Mouse (Mus musculus): ENCODE measurements around the gene Ssx2ip. TPM values are rescaled to one million over a fixed set of nuclear protein-coding genes. Genes with fewer than 3 reads are reported as not detected.

Gene Ssx2ip
- total RNA-seq, 2 experiments from 2014 or later, result 25.2 to 28.8 TPM

DNA sequence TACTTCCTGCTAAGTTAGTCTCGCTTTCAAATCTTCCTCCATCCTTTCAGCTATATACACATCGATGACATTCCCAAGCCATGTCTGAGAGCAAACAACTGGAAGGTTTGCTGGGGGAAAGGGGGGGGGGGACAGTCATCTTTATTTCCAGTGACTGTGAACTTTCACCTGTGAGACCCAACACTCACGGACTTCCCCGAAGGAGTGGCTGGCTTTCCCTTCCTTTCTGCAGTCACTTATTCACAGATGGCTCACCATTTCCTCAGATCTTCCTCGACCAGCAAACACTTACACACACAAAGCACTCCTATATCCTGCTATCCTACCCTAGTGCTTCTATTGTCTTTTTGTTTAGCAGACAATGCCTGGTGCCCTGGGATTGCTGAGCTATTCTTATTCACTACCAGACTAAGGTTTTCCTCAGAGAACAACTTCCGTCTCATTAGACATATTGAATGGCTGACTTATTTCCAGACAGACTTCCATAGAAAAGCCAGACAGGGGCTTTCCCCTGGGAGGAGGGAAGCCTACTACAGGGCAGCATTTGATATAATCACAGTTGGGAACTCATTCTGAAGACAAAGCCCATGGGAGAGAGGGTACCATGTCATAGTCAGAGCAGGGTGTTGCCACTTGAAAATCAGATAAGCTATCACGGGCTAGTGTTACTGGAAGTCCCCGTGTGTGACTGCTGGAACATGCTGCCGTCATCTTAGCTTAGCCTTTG, 24.5 kb upstream of the Ssx2ip start:
- H3K27ac ChIP-seq, result no peak overlapping the region
- no peak for TF ChIP-seq CTCF (IDR thresholded peaks at IDR 0.05)
- intact Hi-C loops (cut with DNase I), result no loop called here
- DNase-seq, result no peak
- no peak overlapping the region for H3K4me3 ChIP-seq

DNA sequence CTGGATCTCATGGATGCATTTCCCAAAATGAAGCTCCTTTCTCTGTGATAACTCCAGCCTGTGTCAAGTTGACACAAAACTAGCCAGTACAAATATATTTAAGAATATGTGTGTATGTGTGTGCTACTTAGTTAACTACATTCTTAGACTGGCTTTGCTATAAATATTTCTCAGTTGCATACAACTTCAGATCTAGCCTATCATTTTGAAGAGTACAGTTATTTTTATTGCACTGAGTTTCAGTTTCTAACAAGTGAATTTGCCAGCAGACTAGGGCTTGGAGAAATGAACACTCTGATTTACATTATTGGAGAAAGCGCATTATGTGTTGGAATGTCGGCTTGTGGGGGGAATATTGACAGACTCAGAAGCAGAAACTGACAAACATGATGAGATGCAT, 23.6 kb upstream of the Ssx2ip start:
- intact Hi-C loops (cut with DNase I), result no loop called here
- no peak overlapping the region for H3K27ac ChIP-seq
- DNase-seq, result no peak
- no peak overlapping the region for H3K4me3 ChIP-seq
- TF ChIP-seq CTCF (IDR thresholded peaks at IDR 0.05), result no peak

DNA sequence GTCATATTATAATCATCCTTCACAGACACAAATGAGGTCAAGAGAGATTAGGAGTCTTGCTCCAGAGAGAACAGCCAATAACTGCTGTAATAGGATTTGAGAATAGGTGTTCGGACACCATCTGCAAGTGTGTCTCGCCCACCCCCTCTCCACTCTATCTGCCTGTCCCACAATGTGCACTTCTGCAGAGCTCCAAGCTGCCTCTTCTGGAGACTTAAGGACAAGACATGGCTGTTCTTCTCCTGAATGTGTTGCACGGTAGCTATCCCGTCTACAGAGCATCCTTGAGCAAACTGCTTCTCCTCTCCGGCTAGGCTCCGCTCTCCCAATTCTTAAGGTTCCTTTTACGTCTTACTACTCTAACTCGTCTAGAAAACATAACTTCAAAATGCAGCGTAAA, 23.0 kb upstream of the Ssx2ip start:
- intact Hi-C loops (cut with DNase I), result no loop called here
- TF ChIP-seq CTCF (IDR thresholded peaks at IDR 0.05), result no peak
- DNase-seq, result no peak
- H3K27ac ChIP-seq, result no peak overlapping the region
- no peak overlapping the region for H3K4me3 ChIP-seq

DNA sequence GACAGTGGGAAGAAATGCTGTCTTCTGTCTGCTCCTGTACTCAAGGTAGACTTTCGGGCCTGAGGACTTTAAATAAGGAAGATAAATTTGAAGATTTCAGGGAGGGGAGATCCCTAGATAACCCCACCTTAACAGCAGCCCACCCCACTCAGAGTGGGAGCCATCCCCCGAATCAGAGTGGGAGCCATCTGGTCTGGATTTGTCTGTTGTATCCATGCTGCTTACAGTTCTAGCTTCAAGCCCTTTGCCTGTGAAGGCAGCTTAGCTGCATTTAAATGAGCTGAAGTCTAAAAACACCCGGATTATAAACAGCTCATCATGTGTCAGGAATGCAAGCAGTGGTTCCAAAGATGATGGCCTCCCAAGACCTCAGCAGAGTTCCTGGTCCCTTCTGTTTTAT, 17.6 kb upstream of the Ssx2ip start:
- no peak for DNase-seq
- Histone ChIP-seq H3K4me3 (no peak overlapping the region), H3K27ac (no peak overlapping the region)
- intact Hi-C loops (cut with DNase I), result no loop called here
- no peak for TF ChIP-seq CTCF (IDR thresholded peaks at IDR 0.05)

DNA sequence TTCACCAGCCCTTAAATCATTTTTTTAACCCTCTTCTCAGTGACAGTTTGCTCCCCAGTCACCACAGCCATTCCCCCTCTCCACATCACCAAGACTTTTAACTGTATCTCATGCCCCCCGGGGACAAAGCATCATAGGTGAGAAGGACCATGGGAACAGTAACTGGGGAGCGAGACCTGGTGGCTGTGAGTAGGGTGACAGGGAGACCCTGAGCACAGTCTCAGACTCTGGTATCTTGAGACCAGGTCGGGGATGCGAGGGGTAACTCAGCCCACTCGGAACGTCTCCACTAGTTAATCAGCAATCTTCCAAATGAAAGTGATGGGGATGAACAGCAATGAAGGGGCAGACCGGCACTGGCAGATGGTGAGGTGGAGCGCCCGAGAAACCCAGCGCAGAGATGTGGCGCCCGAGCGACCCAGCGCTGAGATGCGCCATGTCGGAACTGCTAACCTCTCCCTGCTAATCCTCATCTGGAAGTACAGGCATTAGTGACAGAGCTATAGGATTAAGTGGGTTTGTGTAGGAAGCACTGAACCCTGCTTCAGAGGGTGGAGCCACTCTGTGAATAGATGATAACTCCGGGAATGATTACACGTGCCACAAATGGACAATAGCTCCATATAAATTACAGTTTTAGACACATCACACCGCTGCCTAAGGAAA, 11.7 kb upstream of the Ssx2ip start:
- Histone ChIP-seq H3K27ac (no peak overlapping the region), H3K4me3 (no peak overlapping the region)
- no peak for TF ChIP-seq CTCF (IDR thresholded peaks at IDR 0.05)
- no peak for DNase-seq
- intact Hi-C loops (cut with DNase I), result no loop called here

DNA sequence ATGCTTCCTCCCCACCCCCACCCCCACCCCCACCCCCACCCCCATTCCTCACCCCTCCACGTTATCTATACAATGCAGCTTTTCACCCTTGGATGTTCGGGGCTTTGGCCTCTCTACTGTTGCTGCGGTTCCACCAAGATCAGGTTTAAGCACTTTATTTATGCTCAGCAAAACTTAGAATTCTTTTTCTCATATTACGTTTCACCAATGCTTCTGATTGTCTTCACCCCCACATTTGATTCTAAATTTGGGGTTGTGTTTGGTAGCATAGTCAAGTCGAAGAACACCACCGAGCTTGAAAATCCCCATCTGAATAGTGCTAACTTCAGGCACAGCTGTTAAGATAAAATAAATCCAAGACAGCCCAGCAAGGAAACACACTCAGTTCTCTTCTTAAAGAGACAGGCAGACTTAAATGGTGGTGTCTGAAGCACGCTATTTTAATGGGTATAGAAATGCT, 10.8 kb upstream of the Ssx2ip start:
- no peak for TF ChIP-seq CTCF (IDR thresholded peaks at IDR 0.05)
- intact Hi-C loops (cut with DNase I), result no loop called here
- H3K4me3 ChIP-seq, result peak overlapping the region; percentile 51
- no peak for DNase-seq
- no peak overlapping the region; the same call in 1 of the 2 replicates for H3K27ac ChIP-seq

DNA sequence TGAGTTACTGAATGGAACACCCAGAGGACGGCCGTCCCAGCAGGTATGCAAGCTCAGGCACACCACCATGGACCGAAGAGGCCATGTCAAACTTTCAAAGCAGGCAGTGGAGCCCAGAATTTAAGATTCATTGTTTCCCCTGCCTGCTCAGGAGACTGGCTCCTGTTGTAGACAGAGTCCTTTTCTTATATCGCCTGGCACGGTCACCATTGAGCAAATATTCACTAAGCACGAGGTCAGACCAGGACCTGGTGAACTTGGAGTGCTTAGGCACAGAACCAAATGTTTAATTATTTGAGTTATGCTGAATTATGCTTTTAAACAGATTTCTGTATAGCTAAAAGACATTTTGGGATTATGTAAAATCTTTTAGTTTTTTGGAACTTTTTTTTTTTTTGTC, 8.2 kb upstream of the Ssx2ip start:
- no peak for DNase-seq
- H3K27ac ChIP-seq, result no peak overlapping the region
- no peak overlapping the region for H3K4me3 ChIP-seq
- intact Hi-C loops (cut with DNase I), result no loop called here
- no peak for TF ChIP-seq CTCF (IDR thresholded peaks at IDR 0.05)

DNA sequence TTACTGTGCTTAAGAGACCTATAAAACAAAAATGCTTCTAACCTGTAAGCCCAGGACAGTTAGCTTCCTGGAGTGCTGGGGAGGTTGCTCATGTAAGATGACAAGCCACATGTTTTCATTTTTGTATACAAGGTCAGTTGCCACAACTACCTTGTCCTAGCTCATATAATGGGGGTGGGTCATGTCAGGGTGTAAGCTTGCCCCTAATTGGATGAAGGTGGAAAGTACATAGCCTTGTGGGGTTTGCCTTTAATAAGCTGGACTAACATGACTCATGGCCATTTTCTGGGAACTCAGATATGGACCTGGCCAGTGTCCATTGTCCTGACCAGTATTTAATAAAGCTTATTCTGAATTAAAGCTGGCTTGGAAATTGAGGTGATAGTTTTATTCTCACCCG, 7.5 kb upstream of the Ssx2ip start:
- DNase-seq, result no peak
- Histone ChIP-seq H3K27ac (no peak overlapping the region), H3K4me3 (no peak overlapping the region)
- intact Hi-C loops (cut with DNase I), result no loop called here
- no peak for TF ChIP-seq CTCF (IDR thresholded peaks at IDR 0.05)

DNA sequence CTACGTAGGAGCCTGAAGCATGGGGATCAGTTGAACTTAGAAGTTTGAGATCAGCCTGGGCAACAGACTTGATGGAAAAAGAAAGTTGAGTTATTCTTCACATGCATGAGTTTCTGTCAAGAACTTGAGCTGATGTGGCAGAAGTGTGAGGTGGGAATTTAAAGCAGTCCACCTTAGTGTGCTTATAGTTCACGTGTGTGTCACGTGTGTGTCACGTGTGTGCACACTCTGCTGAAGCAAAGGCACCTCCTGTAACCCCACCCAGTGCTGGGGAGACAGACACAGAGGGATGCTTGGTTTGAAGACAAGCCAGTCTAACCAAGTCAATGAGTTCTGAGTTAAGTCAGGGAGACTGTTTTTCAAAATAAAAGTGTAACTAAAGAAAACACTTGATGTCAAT, 6.6 kb upstream of the Ssx2ip start:
- intact Hi-C loops (cut with DNase I), result no loop called here
- Histone ChIP-seq H3K4me3 (no peak overlapping the region), H3K27ac (no peak overlapping the region)
- TF ChIP-seq CTCF (IDR thresholded peaks at IDR 0.05), result no peak
- DNase-seq, result no peak

DNA sequence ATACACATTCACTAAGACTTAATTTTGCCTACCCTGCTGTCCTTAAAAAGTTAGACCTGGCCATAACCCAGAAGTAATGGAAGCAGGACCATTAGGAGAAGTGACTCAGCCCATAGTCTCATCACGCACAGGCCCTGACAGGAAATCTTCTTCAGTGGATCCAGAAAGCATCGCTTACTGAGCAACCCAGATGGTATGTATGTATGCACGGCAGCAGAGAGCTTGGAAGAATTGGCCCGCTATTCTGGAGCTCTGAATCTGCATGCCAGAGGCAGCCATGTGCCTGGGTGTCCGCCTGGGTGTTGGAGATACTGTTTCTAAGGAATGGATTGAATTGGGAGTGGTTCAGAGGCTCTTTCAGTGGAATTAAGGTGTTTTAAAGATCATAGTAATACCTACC, 5.2 kb upstream of the Ssx2ip start:
- intact Hi-C loops (cut with DNase I), result no loop called here
- H3K27ac ChIP-seq, result no peak overlapping the region
- no peak overlapping the region for H3K4me3 ChIP-seq
- no peak for TF ChIP-seq CTCF (IDR thresholded peaks at IDR 0.05)
- DNase-seq, result no peak

DNA sequence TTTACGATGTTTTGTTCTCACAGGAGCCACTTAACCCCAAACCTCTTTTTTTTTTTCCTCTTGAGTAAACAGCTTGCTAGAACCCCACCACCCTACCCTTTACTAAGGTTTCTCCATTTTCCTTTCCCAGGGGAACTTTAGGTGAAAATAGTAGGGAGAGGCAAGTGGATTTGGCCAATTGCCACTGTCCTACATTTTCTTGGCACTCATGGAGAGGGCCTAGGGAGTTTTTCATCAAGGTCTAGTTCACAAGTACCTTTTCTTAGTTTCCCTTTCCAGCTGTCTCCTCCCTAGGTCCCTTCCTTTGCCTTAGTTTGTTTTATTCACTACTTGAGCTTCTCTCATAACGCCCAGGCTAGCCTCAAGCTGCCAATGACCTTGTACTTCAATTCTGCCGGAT, 672 bp upstream of the Ssx2ip start:
- Histone ChIP-seq H3K4me3 (peak overlapping the region; percentile 95), H3K27ac (peak overlapping the region; percentile 94)
- no peak for DNase-seq
- TF ChIP-seq CTCF (IDR thresholded peaks at IDR 0.05), result no peak
- intact Hi-C loops (cut with DNase I), result loop anchor here (5.0 kb wide), 1 partner anchor 119 kb away; the partner anchor contains the start of gene Rpf1

DNA sequence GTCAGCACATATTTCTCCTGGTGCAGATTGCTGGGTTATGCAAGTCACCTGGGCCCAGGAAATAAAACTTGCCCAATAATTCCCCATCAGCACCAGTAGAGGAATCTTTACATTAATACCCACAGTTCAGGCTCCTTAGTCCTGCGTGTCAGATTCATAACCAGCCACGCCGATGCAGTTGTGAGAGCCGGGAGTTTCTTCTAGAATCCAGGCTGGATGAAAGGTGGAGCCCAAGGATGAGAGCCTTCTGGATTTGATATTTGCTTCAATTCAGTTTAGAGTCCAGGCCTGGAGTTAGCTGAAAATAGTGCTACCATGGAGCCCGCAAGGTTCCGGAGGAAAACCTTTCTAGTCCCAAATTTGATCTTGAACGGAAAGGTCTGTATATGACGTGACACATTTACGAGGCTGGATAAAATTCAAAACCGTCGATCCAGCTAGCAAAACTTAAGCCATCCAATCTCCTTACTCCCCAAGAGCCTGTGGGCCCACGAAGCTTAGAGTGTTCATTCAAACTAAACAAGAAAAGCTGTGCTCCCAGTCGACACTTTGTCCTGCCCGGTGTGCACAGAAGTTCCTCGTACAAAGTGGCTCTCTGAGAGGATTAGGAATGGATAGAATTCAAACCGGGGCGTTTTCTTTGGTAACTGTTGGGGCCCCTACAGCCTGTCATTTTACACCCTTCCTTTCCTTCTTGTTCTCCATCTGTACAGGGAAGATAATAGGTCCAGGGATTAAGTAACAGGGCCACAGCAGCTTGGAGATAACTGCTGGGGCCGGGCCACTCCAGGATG, 968 bp downstream of the Ssx2ip start:
- no peak for DNase-seq
- peak overlapping the region; percentile 83 for H3K27ac ChIP-seq
- H3K4me3 ChIP-seq, result peak overlapping the region; percentile 95
- intact Hi-C loops (cut with DNase I), result no loop called here
- no peak for TF ChIP-seq CTCF (IDR thresholded peaks at IDR 0.05)

DNA sequence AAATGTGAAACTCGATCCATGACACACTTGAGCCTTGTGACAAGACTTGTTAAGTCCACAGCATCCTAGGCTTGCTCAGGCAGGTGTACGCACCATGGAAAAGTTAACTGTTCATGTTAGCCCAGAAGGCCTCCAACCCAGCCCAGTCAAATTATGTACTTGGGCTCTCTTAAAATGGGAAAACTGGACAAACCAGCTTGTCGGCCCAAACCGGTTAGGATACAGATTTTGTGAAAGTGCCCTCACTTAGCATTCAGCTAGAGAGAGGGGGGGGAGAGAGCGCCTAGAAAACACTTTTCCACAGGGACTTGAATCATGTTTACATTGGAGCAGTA, 1.5 kb downstream of the Ssx2ip start:
- DNase-seq, result no peak
- TF ChIP-seq CTCF (IDR thresholded peaks at IDR 0.05), result no peak
- no peak overlapping the region for H3K27ac ChIP-seq
- H3K4me3 ChIP-seq, result no peak overlapping the region
- intact Hi-C loops (cut with DNase I), result no loop called here
